Mouse (Mus musculus) myocyte (in vitro differentiated cells): ENCODE results near the gene Mboat1.

ENCODE experiments used
- CEBPB ChIP-seq: IDR thresholded peaks from 2 replicates; pipeline ENCODE4 v1.6.1; 2011; ENCODE audit warnings: mild to moderate bottlenecking, moderate library complexity; ENCODE audit not compliant: poor library complexity, insufficient read depth, severe bottlenecking
- E2F4 ChIP-seq: IDR thresholded peaks from one replicate; pipeline ENCODE4 v1.6.1; 2011; ENCODE audit warnings: mild to moderate bottlenecking, control low read depth, moderate library complexity; ENCODE audit not compliant: insufficient read depth
- MAX ChIP-seq: IDR thresholded peaks from one replicate; pipeline ENCODE4 v1.6.1; 2011; ENCODE audit warnings: low read depth, mild to moderate bottlenecking, control low read depth
- MYOD1 ChIP-seq, 3 experiments: IDR thresholded peaks; one replicate each; pipeline ENCODE4 v1.6.1; 2011; ENCODE audit warnings: control low read depth in 2 of 3, low read depth in 2 of 3, mild to moderate bottlenecking in 2 of 3, moderate library complexity in 1 of 3; ENCODE audit not compliant: insufficient read length in 2 of 3, control insufficient read depth in 1 of 3
- MYOG ChIP-seq, 3 experiments: IDR thresholded peaks; one replicate each; pipeline ENCODE4 v1.6.1; 2011; ENCODE audit warnings: control low read depth in 2 of 3, low read depth in 2 of 3, mild to moderate bottlenecking in 2 of 3; ENCODE audit not compliant: insufficient read length in 2 of 3, control insufficient read depth in 1 of 3, insufficient read depth in 1 of 3
- POLR2A ChIP-seq: IDR thresholded peaks from one replicate; pipeline ENCODE4 v1.6.1; 2011; ENCODE audit warnings: low read depth, mild to moderate bottlenecking, control low read depth, moderate library complexity; ENCODE audit not compliant: insufficient read length
- REST ChIP-seq: IDR thresholded peaks from one replicate; pipeline ENCODE4 v1.6.1; 2011; ENCODE audit warnings: mild to moderate bottlenecking, control low read depth, moderate library complexity; ENCODE audit not compliant: insufficient read depth, insufficient read length
- SRF ChIP-seq: IDR thresholded peaks from one replicate; pipeline ENCODE4 v1.6.1; 2011; ENCODE audit warnings: low read depth; ENCODE audit not compliant: control insufficient read depth, insufficient read length
- TCF12 ChIP-seq: IDR thresholded peaks from one replicate; pipeline ENCODE4 v1.6.1; 2011; ENCODE audit warnings: mild to moderate bottlenecking, control low read depth; ENCODE audit not compliant: poor library complexity, insufficient read depth, severe bottlenecking
- TCF3 ChIP-seq: IDR thresholded peaks from one replicate; pipeline ENCODE4 v1.6.1; 2011; ENCODE audit warnings: low read depth, control low read depth; ENCODE audit not compliant: insufficient read length
- USF1 ChIP-seq: IDR thresholded peaks from one replicate; pipeline ENCODE4 v1.6.1; 2011; ENCODE audit warnings: low read depth, mild to moderate bottlenecking, control low read depth, moderate library complexity

GRCm38 (mm10) chr13:30141996-30142395 lies 5.7 kb downstream of the Mboat1 start:
- TF ChIP-seq USF1 (no peak), MYOG (IDR thresholded peaks at IDR 0.05; ENCODE audit: control insufficient read depth in 1 of 3, insufficient read depth in 1 of 3, insufficient read length in 2 of 3, low read depth in 2 of 3) (no peak), POLR2A (no peak), E2F4 (no peak), TCF12 (no peak), MAX (no peak), CEBPB (no peak), REST (no peak), MYOD1 (IDR thresholded peaks at IDR 0.05; ENCODE audit: control insufficient read depth in 1 of 3, insufficient read length in 2 of 3, low read depth in 2 of 3) (no peak), SRF (no peak), TCF3 (no peak)
